Mouse (Mus musculus): ENCODE data around the gene Lacc1.

GRCm38 (mm10) chr14:77081248-77081647 is 44.5 kb upstream of the Lacc1 start:
- TF ChIP-seq CTCF (IDR thresholded peaks at IDR 0.05; ENCODE audit: extremely low read depth, insufficient read depth, low read length): no peak
- no peak for TF ChIP-seq POLR2A (IDR thresholded peaks at IDR 0.05; ENCODE audit: extremely low read depth, insufficient read depth, low read length)

Measured in cortical plate, adult 2 months (tissue).